Mouse (Mus musculus) forebrain, embryonic 13.5 days (tissue): ENCODE results near the gene Ccdc51. TPM values are rescaled to one million over a fixed set of nuclear protein-coding genes. Genes with fewer than 3 reads are reported as not detected.
A peak's percentile ranks its signal among the peaks of the same experiment; 100 is the strongest.

ENCODE experiments used
- ATAC-seq: fragments of 200-750 bp; cut with Nextera tagmentation; 2 replicates; pipeline ENCODE4 v1.8.0; 2017
- H3K27ac ChIP-seq: fragments of 300-500 bp; sonication (generic); 2 replicates; pipeline ENCODE4 v1.5.1; 2015; ENCODE audit warnings: inconsistent platforms, mild to moderate bottlenecking, moderate library complexity
- H3K27me3 ChIP-seq: fragments of 300-500 bp; sonication (generic); 2 replicates; pipeline ENCODE4 v1.6.1; 2015; ENCODE audit warnings: mild to moderate bottlenecking, inconsistent platforms
- H3K36me3 ChIP-seq: fragments of 300-500 bp; sonication (generic); 2 replicates; pipeline ENCODE4 v1.6.1; 2015; ENCODE audit warnings: mild to moderate bottlenecking, inconsistent platforms; ENCODE audit not compliant: poor library complexity, severe bottlenecking
- H3K4me1 ChIP-seq: fragments of 300-500 bp; sonication (generic); 2 replicates; pipeline ENCODE4 v1.6.1; 2015; ENCODE audit warnings: inconsistent platforms
- H3K4me2 ChIP-seq: fragments of 300-500 bp; sonication (generic); 2 replicates; pipeline ENCODE4 v1.6.1; 2015; ENCODE audit warnings: inconsistent platforms, mild to moderate bottlenecking, moderate library complexity
- H3K4me3 ChIP-seq: fragments of 300-500 bp; sonication (generic); 2 replicates; pipeline ENCODE4 v1.5.1; 2015; ENCODE audit warnings: mild to moderate bottlenecking, inconsistent platforms
- H3K9ac ChIP-seq: fragments of 300-500 bp; sonication (generic); 2 replicates; pipeline ENCODE4 v1.6.1; 2015; ENCODE audit warnings: mild to moderate bottlenecking, inconsistent platforms
- H3K9me3 ChIP-seq: fragments of 300-500 bp; sonication (generic); replicated peaks from 2 replicates; pipeline ENCODE4 v1.6.1; 2016; ENCODE audit warnings: inconsistent platforms
- WGBS: fragments of 180-500 bp; shearing (Covaris S2); methylation state at CpG from one replicate; pipeline ENCODE4 v1.1.7; 2015; 5-methylcytosine and 5-hydroxymethylcytosine counted together
- polyA plus RNA-seq: library from polyadenylated mRNA; unstranded; fragments of >200 nt; fragmentation: Nextera tagmentation; extraction: Ambion mirVana; gene quantifications from 2 replicates; pipeline ENCODE4 v1.2.1, GENCODE M21; 2015

Ccdc51 gene
- polyA plus RNA-seq, 1 experiment from 2014 or later: 18.9 TPM

- 57% methylated on average over 6 of the region's 6 CpGs for WGBS
- H3K27me3 ChIP-seq: no peaks in the 10 kb centered on the region
- H3K36me3 ChIP-seq: peaks cover 38% of the 10 kb centered on the region
- no peak overlapping the region for H3K9ac ChIP-seq
- H3K27ac ChIP-seq: no peak overlapping the region
- H3K4me1 ChIP-seq: peaks cover 47% of the 10 kb centered on the region
- H3K4me2 ChIP-seq: no peak overlapping the region
- ATAC-seq: no peak
- no peaks in the 10 kb centered on the region for H3K9me3 ChIP-seq
- no peak overlapping the region for H3K4me3 ChIP-seq
Observed at GRCm38 (mm10) chr9:109092799-109093198, 10.5 kb downstream of the Ccdc51 start.

GRCm38 (mm10) chr9:109093786-109094552, 11.7 kb downstream of the Ccdc51 start:
- peaks cover 55% of the 10 kb centered on the region for H3K4me1 ChIP-seq
- no peak for ATAC-seq

GRCm38 (mm10) chr9:109094553-109095136, 12.4 kb downstream of the Ccdc51 start:
- Histone ChIP-seq H3K36me3 (peaks cover 40% of the 10 kb centered on the region), H3K4me1 (peaks cover 61% of the 10 kb centered on the region), H3K4me2 (peak overlapping the region; percentile 98), H3K9me3 (no peaks in the 10 kb centered on the region), H3K9ac (peak overlapping the region; percentile 97), H3K4me3 (peak overlapping the region; percentile 75), H3K27ac (peak overlapping the region; percentile 100), H3K27me3 (no peaks in the 10 kb centered on the region)
- WGBS: 2% methylated on average over 21 of the region's 21 CpGs
- no peak for ATAC-seq

More at GRCm38 (mm10) chr9:109093786-109094552, 11.7 kb downstream of the Ccdc51 start:
- Histone ChIP-seq H3K9ac (peak overlapping the region; percentile 97), H3K27me3 (no peaks in the 10 kb centered on the region), H3K36me3 (peaks cover 40% of the 10 kb centered on the region), H3K4me3 (peak overlapping the region; percentile 75), H3K27ac (peak overlapping the region; percentile 100), H3K9me3 (no peaks in the 10 kb centered on the region), H3K4me2 (peak overlapping the region; percentile 98)
- 15% methylated on average over 11 of the region's 11 CpGs for WGBS

GRCm38 (mm10) chr9:109095137-109095982, 13.1 kb downstream of the Ccdc51 start, which contains the start of gene Plxnb1:
TSS of gene Plxnb1 (plus strand) at chr9:109095389.
- H3K27ac ChIP-seq: peak within 1 kb of the TSS; percentile 100
- no peaks in the 10 kb centered on the region for H3K27me3 ChIP-seq
- peaks cover 59% of the 10 kb centered on the region for H3K4me1 ChIP-seq
- peak; percentile 73 for ATAC-seq
- no peaks in the 10 kb centered on the region for H3K9me3 ChIP-seq
- peaks cover 40% of the 10 kb centered on the region for H3K36me3 ChIP-seq
- H3K4me3 ChIP-seq: peak within 1 kb of the TSS; percentile 75
- peak within 1 kb of the TSS; percentile 98 for H3K4me2 ChIP-seq
- 0% methylated on average over 62 of the region's 102 CpGs for WGBS
- H3K9ac ChIP-seq: peak within 1 kb of the TSS; percentile 97

- H3K4me2 ChIP-seq: peak overlapping the region; percentile 98
- peaks cover 57% of the 10 kb centered on the region for H3K4me1 ChIP-seq
- no peaks in the 10 kb centered on the region for H3K27me3 ChIP-seq
- H3K9ac ChIP-seq: peak overlapping the region; percentile 97
- H3K36me3 ChIP-seq: peaks cover 42% of the 10 kb centered on the region
- ATAC-seq: peak; percentile 12; the same call in 1 of the 2 replicates
- H3K4me3 ChIP-seq: peak overlapping the region; percentile 75
- H3K27ac ChIP-seq: peak overlapping the region; percentile 100
- WGBS: 4% methylated on average over 9 of the region's 9 CpGs
- H3K9me3 ChIP-seq: no peaks in the 10 kb centered on the region
Observed at GRCm38 (mm10) chr9:109096251-109096661, 14.0 kb downstream of the Ccdc51 start.

- H3K4me2 ChIP-seq: peak overlapping the region; percentile 98
- H3K36me3 ChIP-seq: peaks cover 42% of the 10 kb centered on the region
- ATAC-seq: no peak
- no peaks in the 10 kb centered on the region for H3K27me3 ChIP-seq
- peak overlapping the region; percentile 100 for H3K27ac ChIP-seq
- H3K4me1 ChIP-seq: peaks cover 57% of the 10 kb centered on the region
- peak overlapping the region; percentile 97 for H3K9ac ChIP-seq
- H3K9me3 ChIP-seq: no peaks in the 10 kb centered on the region
- H3K4me3 ChIP-seq: peak overlapping the region; percentile 75
- 9% methylated on average over 6 of the region's 6 CpGs for WGBS
Observed at GRCm38 (mm10) chr9:109096856-109097255, 14.6 kb downstream of the Ccdc51 start.

- Histone ChIP-seq H3K4me2 (peak overlapping the region; percentile 98), H3K27ac (peak overlapping the region; percentile 100), H3K9ac (peak overlapping the region; percentile 97), H3K4me1 (peaks cover 57% of the 10 kb centered on the region), H3K27me3 (no peaks in the 10 kb centered on the region), H3K9me3 (no peaks in the 10 kb centered on the region), H3K4me3 (peak overlapping the region; percentile 75), H3K36me3 (peaks cover 43% of the 10 kb centered on the region)
- 6% methylated on average over 6 of the region's 6 CpGs for WGBS
- no peak for ATAC-seq
Observed at GRCm38 (mm10) chr9:109097291-109097690, 15.0 kb downstream of the Ccdc51 start.

- ATAC-seq: no peak
- Histone ChIP-seq H3K36me3 (peaks cover 45% of the 10 kb centered on the region), H3K4me1 (peaks cover 57% of the 10 kb centered on the region), H3K27me3 (no peaks in the 10 kb centered on the region), H3K27ac (peak overlapping the region; percentile 100), H3K4me2 (peak overlapping the region; percentile 98), H3K4me3 (peak overlapping the region; percentile 75), H3K9me3 (no peaks in the 10 kb centered on the region), H3K9ac (peak overlapping the region; percentile 97)
- 53% methylated on average over 5 of the region's 5 CpGs for WGBS
Observed at GRCm38 (mm10) chr9:109097831-109098230, 15.5 kb downstream of the Ccdc51 start.

- ATAC-seq: no peak
- Histone ChIP-seq H3K4me3 (peak overlapping the region; percentile 75), H3K4me2 (peak overlapping the region; percentile 98), H3K9ac (peak overlapping the region; percentile 97), H3K36me3 (peaks cover 47% of the 10 kb centered on the region), H3K4me1 (peaks cover 53% of the 10 kb centered on the region), H3K27me3 (no peaks in the 10 kb centered on the region), H3K27ac (peak overlapping the region; percentile 100), H3K9me3 (no peaks in the 10 kb centered on the region)
- 85% methylated on average over 8 of the region's 8 CpGs for WGBS
Observed at GRCm38 (mm10) chr9:109098366-109098765, 16.1 kb downstream of the Ccdc51 start.

GRCm38 (mm10) chr9:109098969-109099368, 16.7 kb downstream of the Ccdc51 start:
- peak overlapping the region; percentile 98 for H3K4me2 ChIP-seq
- peaks cover 48% of the 10 kb centered on the region for H3K4me1 ChIP-seq
- no peaks in the 10 kb centered on the region for H3K9me3 ChIP-seq
- 58% methylated on average over 6 of the region's 6 CpGs for WGBS
- peaks cover 53% of the 10 kb centered on the region for H3K36me3 ChIP-seq
- H3K27me3 ChIP-seq: no peaks in the 10 kb centered on the region
- H3K27ac ChIP-seq: peak overlapping the region; percentile 100; the same call in 1 of the 2 replicates
- ATAC-seq: no peak
- H3K4me3 ChIP-seq: peak overlapping the region; percentile 75
- peak overlapping the region; percentile 97 for H3K9ac ChIP-seq

- H3K9ac ChIP-seq: no peak overlapping the region
- no peaks in the 10 kb centered on the region for H3K9me3 ChIP-seq
- H3K27ac ChIP-seq: no peak overlapping the region
- H3K4me1 ChIP-seq: peaks cover 54% of the 10 kb centered on the region
- WGBS: 89% methylated on average over 20 of the region's 20 CpGs
- H3K4me2 ChIP-seq: no peak overlapping the region
- no peak overlapping the region for H3K4me3 ChIP-seq
- H3K36me3 ChIP-seq: peaks cover 68% of the 10 kb centered on the region
- no peak for ATAC-seq
- H3K27me3 ChIP-seq: no peaks in the 10 kb centered on the region
Observed at GRCm38 (mm10) chr9:109100307-109100928, 18.1 kb downstream of the Ccdc51 start.
